Mouse (Mus musculus) liver, embryonic 14.5 days (tissue): ENCODE measurements at regions not wholly inside any gene's neighbourhood (a gene's known extent, or its start where the extent isn't known, plus 50 kb on each side); places are given as distances from the start of the nearest gene placed in this dataset.

Source experiments
- ATAC-seq: fragments of 200-750 bp; cut with Nextera tagmentation; 2 replicates; pipeline ENCODE4 v1.8.0; 2017; ENCODE audit warnings: moderate number of reproducible peaks, mild to moderate bottlenecking, moderate library complexity; ENCODE audit not compliant: insufficient read depth
- DNase-seq, 3 experiments: peaks; one replicate each; pipeline ENCODE4 v3.0.0-alpha.2; 2012 to 2013; ENCODE audit warnings: low read depth in 3 of 3, low spot score in 3 of 3
- H3K27ac ChIP-seq: fragments of 300-500 bp; sonication (generic); 2 replicates; pipeline ENCODE4 v1.5.1; 2014; ENCODE audit warnings: moderate library complexity, mild to moderate bottlenecking, control low read depth, inconsistent platforms
- H3K27me3 ChIP-seq: fragments of 300-500 bp; sonication (generic); 2 replicates; pipeline ENCODE4 v1.6.1; 2014; ENCODE audit warnings: mild to moderate bottlenecking, low read length, moderate library complexity; ENCODE audit not compliant: control insufficient read depth, insufficient read depth
- H3K36me3 ChIP-seq: fragments of 300-500 bp; sonication (generic); replicated peaks from 2 replicates; pipeline ENCODE4 v1.6.1; 2014; ENCODE audit warnings: low read depth; ENCODE audit not compliant: control insufficient read depth, insufficient read depth
- H3K4me1 ChIP-seq, 2 experiments: fragments of 200-500 bp in 1 of 2; fragments of 300-500 bp in 1 of 2; sonication (generic) in 1 of 2; replicated peaks; 2 replicates each; pipeline ENCODE4 v1.6.1; 2012 to 2014; ENCODE audit warnings: antibody characterized with exemption in 1 of 2, inconsistent platforms in 1 of 2, low read length in 1 of 2; ENCODE audit not compliant: control insufficient read depth in 2 of 2, insufficient read depth in 2 of 2
- H3K4me2 ChIP-seq: fragments of 300-500 bp; sonication (generic); 2 replicates; pipeline ENCODE4 v1.6.1; 2014; ENCODE audit warnings: low read depth, mild to moderate bottlenecking, control low read depth, moderate library complexity
- H3K4me3 ChIP-seq, 2 experiments: fragments of 200-500 bp in 1 of 2; fragments of 300-500 bp in 1 of 2; sonication (generic) in 1 of 2; 2 replicates each; pipeline ENCODE4 v1.5.1; 2012 to 2014; ENCODE audit warnings: low read depth in 2 of 2, low read length in 2 of 2, mild to moderate bottlenecking in 2 of 2, control low read depth in 1 of 2, inconsistent platforms in 1 of 2, moderate library complexity in 1 of 2; ENCODE audit not compliant: insufficient read depth in 1 of 2
- H3K9ac ChIP-seq: fragments of 300-500 bp; sonication (generic); replicated peaks from 2 replicates; pipeline ENCODE4 v1.6.1; 2014; ENCODE audit warnings: mild to moderate bottlenecking, control low read depth, moderate library complexity
- H3K9me3 ChIP-seq: fragments of 300-500 bp; sonication (generic); 2 replicates; pipeline ENCODE4 v1.6.1; 2016; ENCODE audit warnings: low read length, mixed read lengths; ENCODE audit not compliant: control insufficient read depth
- CTCF ChIP-seq: IDR thresholded peaks from 2 replicates; pipeline ENCODE4 v1.5.1; 2016; ENCODE audit warnings: antibody characterized with exemption, low read depth, control low read depth
- EP300 ChIP-seq: IDR thresholded peaks from 2 replicates; pipeline ENCODE4 v1.6.1; 2016; ENCODE audit warnings: antibody characterized with exemption, low read depth
- WGBS: fragments of 180-500 bp; shearing (Covaris S2); extraction: QIAGEN DNeasy Blood & Tissue Kit; methylation state at CpG from one replicate; pipeline ENCODE4 v1.1.7; 2014; ENCODE audit not compliant: insufficient replicate concordance; 5-methylcytosine and 5-hydroxymethylcytosine counted together

DNA sequence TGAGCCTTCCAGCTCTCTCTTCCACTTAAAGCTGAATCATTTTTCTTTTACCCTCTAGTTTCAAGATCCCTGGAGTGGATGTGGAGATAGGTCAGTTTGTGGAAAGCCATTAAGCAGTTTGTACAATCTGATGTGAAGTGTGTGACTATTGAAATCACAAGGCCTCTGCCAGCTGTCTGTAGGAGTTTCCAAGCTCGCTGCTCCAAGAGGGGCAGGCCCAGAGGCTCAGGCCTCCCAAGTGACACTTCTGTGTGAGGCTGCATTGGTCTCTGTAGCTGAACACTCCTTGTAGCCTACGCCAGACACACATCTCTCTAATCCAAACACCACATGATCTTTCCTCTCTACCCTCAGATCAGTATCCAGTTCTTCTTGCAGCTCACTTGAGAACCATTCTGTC lies 413.0 kb downstream of the Tns3 start:
- H3K4me1 ChIP-seq, result no peaks in the 10 kb centered on the region
- 38% methylated on average over 2 of the region's 2 CpGs for WGBS
- TF ChIP-seq EP300, result no peak
- no peak for TF ChIP-seq CTCF
- DNase-seq (no peak), ATAC-seq (no peak)
- no peaks in the 10 kb centered on the region for H3K9me3 ChIP-seq
- H3K4me3 ChIP-seq, result no peak overlapping the region
- no peak overlapping the region for H3K4me2 ChIP-seq
- no peaks in the 10 kb centered on the region for H3K36me3 ChIP-seq
- H3K27me3 ChIP-seq, result no peaks in the 10 kb centered on the region
- no peak overlapping the region for H3K9ac ChIP-seq
- no peak overlapping the region for H3K27ac ChIP-seq

DNA sequence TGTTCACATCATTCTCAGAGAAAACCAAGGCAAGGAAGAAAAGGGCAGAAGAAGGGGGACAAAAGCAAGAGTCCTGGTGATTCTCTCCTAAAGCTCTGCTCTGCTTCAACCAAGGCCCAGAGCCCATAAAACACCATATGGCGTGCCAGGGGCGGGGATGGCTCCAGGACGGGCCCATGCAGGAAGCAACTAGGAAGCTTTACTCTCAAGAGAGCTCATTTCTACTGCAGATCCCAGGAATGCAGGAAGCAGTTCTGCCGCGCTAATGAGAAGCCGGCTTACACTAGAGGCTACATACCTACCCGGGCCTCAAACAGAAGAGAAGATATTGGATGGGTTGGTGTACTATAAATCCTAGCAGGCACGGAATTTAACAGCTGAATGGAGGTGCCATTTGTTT lies 414.9 kb downstream of the Tns3 start:
- TF ChIP-seq EP300 (no peak), CTCF (no peak)
- ATAC-seq, result no peak
- no peak overlapping the region for H3K4me3 ChIP-seq
- H3K4me2 ChIP-seq, result no peak overlapping the region
- H3K9ac ChIP-seq, result no peak overlapping the region
- WGBS, result 29% methylated on average over 8 of the region's 8 CpGs
- no peaks in the 10 kb centered on the region for H3K27me3 ChIP-seq
- no peak for DNase-seq
- no peak overlapping the region for H3K27ac ChIP-seq
- H3K36me3 ChIP-seq, result no peaks in the 10 kb centered on the region
- no peaks in the 10 kb centered on the region for H3K4me1 ChIP-seq
- no peaks in the 10 kb centered on the region for H3K9me3 ChIP-seq

GRCm38 (mm10) chr11:8247535-8247934 lies 416.8 kb downstream of the Tns3 start:
- ATAC-seq, result no peak
- WGBS, result 40% methylated on average over 5 of the region's 5 CpGs

DNA sequence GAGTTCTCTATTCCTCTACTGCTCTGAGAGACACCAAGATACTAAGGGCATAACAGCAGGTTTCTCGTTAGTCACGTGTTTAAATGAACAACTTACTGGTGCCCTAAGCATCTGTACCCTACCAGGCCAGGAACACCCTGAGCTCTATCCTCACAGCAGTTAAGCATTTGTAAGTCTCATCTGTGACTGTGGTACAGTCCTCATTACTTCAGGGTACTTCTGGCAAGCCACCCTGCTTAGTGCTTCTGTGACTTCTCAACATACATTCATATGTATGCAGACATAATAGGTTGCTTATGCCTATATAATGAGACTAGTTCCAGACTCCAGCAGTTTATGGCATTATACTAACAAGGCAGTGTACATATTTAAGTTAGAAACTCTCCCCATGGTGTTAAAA lies 417.3 kb downstream of the Tns3 start:
- ATAC-seq, result no peak
- no peak overlapping the region for H3K9ac ChIP-seq
- H3K4me3 ChIP-seq, result no peak overlapping the region
- no peaks in the 10 kb centered on the region for H3K36me3 ChIP-seq
- no peak overlapping the region for H3K27ac ChIP-seq
- no peak for TF ChIP-seq EP300
- TF ChIP-seq CTCF, result no peak
- WGBS, result 64% methylated on average over 2 of the region's 2 CpGs
- H3K27me3 ChIP-seq, result no peaks in the 10 kb centered on the region
- H3K4me2 ChIP-seq, result no peak overlapping the region
- DNase-seq, result no peak
- H3K9me3 ChIP-seq, result no peaks in the 10 kb centered on the region
- H3K4me1 ChIP-seq, result no peaks in the 10 kb centered on the region

More at GRCm38 (mm10) chr11:8247535-8247934, 416.8 kb downstream of the Tns3 start:
- no peak overlapping the region for H3K27ac ChIP-seq
- TF ChIP-seq EP300 (no peak), CTCF (no peak)
- no peaks in the 10 kb centered on the region for H3K36me3 ChIP-seq
- no peaks in the 10 kb centered on the region for H3K27me3 ChIP-seq
- no peak overlapping the region for H3K9ac ChIP-seq
- H3K9me3 ChIP-seq, result no peaks in the 10 kb centered on the region
- H3K4me3 ChIP-seq, result no peak overlapping the region
- no peaks in the 10 kb centered on the region for H3K4me1 ChIP-seq
- no peak overlapping the region for H3K4me2 ChIP-seq
- no peak for DNase-seq

DNA sequence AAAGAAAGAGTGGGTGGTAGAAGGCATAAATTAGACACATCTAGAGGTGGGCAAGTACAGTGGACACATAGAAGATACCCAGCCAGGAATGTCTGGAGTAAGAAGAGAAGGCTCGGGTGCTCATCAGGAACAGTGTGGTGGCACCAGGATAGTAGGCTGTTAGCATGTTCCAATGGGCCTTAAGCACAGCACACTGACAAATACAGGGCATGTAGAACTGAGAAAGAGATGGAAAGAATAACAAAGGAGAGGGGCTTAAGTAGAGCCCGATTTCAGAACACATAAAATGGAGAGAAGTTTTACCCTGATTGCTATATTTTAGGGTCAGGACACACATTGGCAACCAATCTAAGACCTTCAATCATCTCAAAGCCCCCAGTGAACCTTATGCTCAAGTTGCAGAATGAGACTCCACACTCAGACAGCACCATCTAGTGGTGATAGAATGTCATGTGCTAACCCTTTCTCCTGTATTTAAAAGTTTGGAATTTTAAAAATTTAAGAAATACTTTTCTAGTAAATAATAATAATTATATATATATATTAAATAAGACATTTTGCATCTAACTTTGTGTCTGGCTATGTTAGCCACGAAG lies 418.8 kb downstream of the Tns3 start:
- Histone ChIP-seq H3K4me3 (no peak overlapping the region), H3K9ac (no peak overlapping the region), H3K4me1 (no peaks in the 10 kb centered on the region), H3K27me3 (no peaks in the 10 kb centered on the region), H3K27ac (no peak overlapping the region), H3K4me2 (no peak overlapping the region), H3K9me3 (no peaks in the 10 kb centered on the region), H3K36me3 (no peaks in the 10 kb centered on the region)
- TF ChIP-seq EP300 (no peak), CTCF (peak; percentile 43)
- ATAC-seq, result no peak
- WGBS, result 28% methylated on average over 3 of the region's 3 CpGs
- no peak for DNase-seq
